Mouse (Mus musculus) embryonic facial prominence, embryonic 12.5 days (tissue): Measurements from ENCODE around the gene Erp27. TPM values are rescaled to one million over a fixed set of nuclear protein-coding genes. Genes with fewer than 3 reads are reported as not detected.

Experiments used
- ATAC-seq: fragments of 200-750 bp; cut with Nextera tagmentation; 2 replicates; pipeline ENCODE4 v1.8.0; 2017; ENCODE audit not compliant: insufficient number of reproducible peaks, insufficient read depth, low FRiP score, low TSS enrichment
- H3K27ac ChIP-seq: fragments of 300-500 bp; sonication (generic); 2 replicates; pipeline ENCODE4 v1.5.1; 2016; ENCODE audit warnings: mild to moderate bottlenecking
- H3K27me3 ChIP-seq: fragments of 300-500 bp; sonication (generic); 2 replicates; pipeline ENCODE4 v1.6.1; 2016; ENCODE audit warnings: mild to moderate bottlenecking, moderate library complexity
- H3K36me3 ChIP-seq: fragments of 300-500 bp; sonication (generic); 2 replicates; pipeline ENCODE4 v1.6.1; 2016; ENCODE audit warnings: mild to moderate bottlenecking
- H3K4me1 ChIP-seq: fragments of 300-500 bp; sonication (generic); 2 replicates; pipeline ENCODE4 v1.6.1; 2016
- H3K4me2 ChIP-seq: fragments of 300-500 bp; sonication (generic); replicated peaks from 2 replicates; pipeline ENCODE4 v1.6.1; 2016; ENCODE audit warnings: mild to moderate bottlenecking, moderate library complexity
- H3K4me3 ChIP-seq: fragments of 300-500 bp; sonication (generic); 2 replicates; pipeline ENCODE4 v1.5.1; 2016; ENCODE audit warnings: mild to moderate bottlenecking
- H3K9ac ChIP-seq: fragments of 300-500 bp; sonication (generic); 2 replicates; pipeline ENCODE4 v1.6.1; 2016; ENCODE audit warnings: mild to moderate bottlenecking, moderate library complexity
- H3K9me3 ChIP-seq: fragments of 300-500 bp; sonication (generic); 2 replicates; pipeline ENCODE4 v1.6.1; 2016; ENCODE audit warnings: mild to moderate bottlenecking, moderate library complexity
- WGBS: fragments of 180-500 bp; shearing (Covaris S2); methylation state at CpG from one replicate; pipeline ENCODE4 v1.1.7; 2016; 5-methylcytosine and 5-hydroxymethylcytosine counted together
- polyA plus RNA-seq: library from polyadenylated mRNA; unstranded; fragments of >200 nt; fragmentation: Nextera tagmentation; extraction: Ambion mirVana; gene quantifications from 2 replicates; pipeline ENCODE4 v1.2.1, GENCODE M21; 2016

Gene Erp27
- polyA plus RNA-seq, 1 experiment from 2014 or later = 0.19 TPM

- no peaks in the 10 kb centered on the region for H3K27me3 ChIP-seq
- peaks cover 4% of the 10 kb centered on the region; the same call in 1 of the 2 replicates for H3K4me1 ChIP-seq
- 0 out of 2 replicates have a peak, but pooled peaks have one; percentile 49 for ATAC-seq
- H3K4me2 ChIP-seq = no peak overlapping the region
- H3K9ac ChIP-seq = no peak overlapping the region
- H3K27ac ChIP-seq = no peak overlapping the region
- no peaks in the 10 kb centered on the region for H3K9me3 ChIP-seq
- H3K4me3 ChIP-seq = no peak overlapping the region
- WGBS = 49% methylated on average over 16 of the region's 16 CpGs
- H3K36me3 ChIP-seq = no peaks in the 10 kb centered on the region
Measured at GRCm38 (mm10) chr6:136920320-136921257, 1.4 kb downstream of the Erp27 start.

- ATAC-seq = no peak
- H3K4me3 ChIP-seq = no peak overlapping the region
- 9% methylated on average over 2 of the region's 2 CpGs for WGBS
Measured at GRCm38 (mm10) chr6:136917885-136918284, 4.1 kb downstream of the Erp27 start.

GRCm38 (mm10) chr6:136915721-136916395 is 6.1 kb downstream of the Erp27 start:
- 86% methylated on average over 8 of the region's 8 CpGs for WGBS
- ATAC-seq = no peak
- H3K4me2 ChIP-seq = no peak overlapping the region
- no peak overlapping the region for H3K27ac ChIP-seq
- no peak overlapping the region for H3K9ac ChIP-seq
- no peaks in the 10 kb centered on the region for H3K36me3 ChIP-seq
- no peak overlapping the region for H3K4me3 ChIP-seq
- no peaks in the 10 kb centered on the region for H3K9me3 ChIP-seq
- no peaks in the 10 kb centered on the region for H3K27me3 ChIP-seq
- H3K4me1 ChIP-seq = peaks cover 19% of the 10 kb centered on the region

More at GRCm38 (mm10) chr6:136917885-136918284, 4.1 kb downstream of the Erp27 start:
- peaks cover 17% of the 10 kb centered on the region for H3K4me1 ChIP-seq
- H3K27ac ChIP-seq = peak overlapping the region; percentile 11; the same call in 1 of the 2 replicates
- no peaks in the 10 kb centered on the region for H3K36me3 ChIP-seq
- H3K27me3 ChIP-seq = no peaks in the 10 kb centered on the region
- no peaks in the 10 kb centered on the region for H3K9me3 ChIP-seq
- H3K9ac ChIP-seq = no peak overlapping the region
- no peak overlapping the region for H3K4me2 ChIP-seq

- no peak overlapping the region for H3K4me2 ChIP-seq
- ATAC-seq = no peak
- peak overlapping the region; percentile 77 for H3K27ac ChIP-seq
- no peaks in the 10 kb centered on the region for H3K27me3 ChIP-seq
- H3K4me3 ChIP-seq = no peak overlapping the region
- H3K9me3 ChIP-seq = no peaks in the 10 kb centered on the region
- peaks cover 26% of the 10 kb centered on the region for H3K4me1 ChIP-seq
- H3K36me3 ChIP-seq = no peaks in the 10 kb centered on the region
- WGBS = 93% methylated on average over 6 of the region's 6 CpGs
- no peak overlapping the region for H3K9ac ChIP-seq
Measured at GRCm38 (mm10) chr6:136914234-136914633, 7.7 kb downstream of the Erp27 start.

GRCm38 (mm10) chr6:136913384-136914126 is 8.4 kb downstream of the Erp27 start:
- Histone ChIP-seq H3K9me3 (no peaks in the 10 kb centered on the region), H3K4me1 (peaks cover 26% of the 10 kb centered on the region), H3K36me3 (no peaks in the 10 kb centered on the region), H3K27ac (peak overlapping the region; percentile 77), H3K9ac (0 out of 2 replicates have a peak overlapping the region, but pooled peaks have one; percentile 0), H3K4me2 (peak overlapping the region; percentile 40), H3K27me3 (no peaks in the 10 kb centered on the region), H3K4me3 (0 out of 2 replicates have a peak overlapping the region, but pooled peaks have one; percentile 6)
- ATAC-seq = 0 out of 2 replicates have a peak, but pooled peaks have one; percentile 19
- WGBS = 8% methylated on average over 18 of the region's 18 CpGs

GRCm38 (mm10) chr6:136912751-136913265 is 9.2 kb downstream of the Erp27 start:
- H3K27ac ChIP-seq = peak overlapping the region; percentile 77; the same call in 1 of the 2 replicates
- H3K9ac ChIP-seq = no peak overlapping the region
- H3K9me3 ChIP-seq = no peaks in the 10 kb centered on the region
- H3K36me3 ChIP-seq = no peaks in the 10 kb centered on the region
- no peaks in the 10 kb centered on the region for H3K27me3 ChIP-seq
- H3K4me1 ChIP-seq = peaks cover 23% of the 10 kb centered on the region
- H3K4me2 ChIP-seq = no peak overlapping the region
- no peak for ATAC-seq
- no peak overlapping the region for H3K4me3 ChIP-seq
- 91% methylated on average over 1 of the region's 2 CpGs for WGBS

GRCm38 (mm10) chr6:136910247-136910890 is 11.6 kb downstream of the Erp27 start:
- WGBS = 65% methylated on average over 9 of the region's 9 CpGs
- no peak overlapping the region for H3K4me3 ChIP-seq
- ATAC-seq = no peak
- H3K36me3 ChIP-seq = no peaks in the 10 kb centered on the region
- no peak overlapping the region for H3K4me2 ChIP-seq
- peak overlapping the region; percentile 65 for H3K27ac ChIP-seq
- H3K4me1 ChIP-seq = peaks cover 28% of the 10 kb centered on the region
- H3K9ac ChIP-seq = no peak overlapping the region
- H3K9me3 ChIP-seq = no peaks in the 10 kb centered on the region
- H3K27me3 ChIP-seq = no peaks in the 10 kb centered on the region

- Histone ChIP-seq H3K27me3 (no peaks in the 10 kb centered on the region), H3K4me1 (peaks cover 13% of the 10 kb centered on the region; the same call in 1 of the 2 replicates), H3K9ac (no peak overlapping the region), H3K9me3 (no peaks in the 10 kb centered on the region), H3K4me2 (no peak overlapping the region), H3K4me3 (no peak overlapping the region), H3K27ac (no peak overlapping the region), H3K36me3 (no peaks in the 10 kb centered on the region)
- 49% methylated on average over 10 of the region's 10 CpGs for WGBS
- ATAC-seq = no peak
Measured at GRCm38 (mm10) chr6:136906937-136907293, 15.1 kb downstream of the Erp27 start.

GRCm38 (mm10) chr6:136906283-136906936 is 15.6 kb downstream of the Erp27 start:
- no peak overlapping the region for H3K4me2 ChIP-seq
- H3K27ac ChIP-seq = no peak overlapping the region
- no peak overlapping the region for H3K9ac ChIP-seq
- no peaks in the 10 kb centered on the region for H3K27me3 ChIP-seq
- no peak for ATAC-seq
- H3K4me1 ChIP-seq = peaks cover 13% of the 10 kb centered on the region; the same call in 1 of the 2 replicates
- H3K4me3 ChIP-seq = no peak overlapping the region
- WGBS = 60% methylated on average over 19 of the region's 19 CpGs
- no peaks in the 10 kb centered on the region for H3K36me3 ChIP-seq
- no peaks in the 10 kb centered on the region for H3K9me3 ChIP-seq

- H3K9me3 ChIP-seq = no peaks in the 10 kb centered on the region
- H3K27me3 ChIP-seq = no peaks in the 10 kb centered on the region
- H3K4me1 ChIP-seq = 0 out of 2 replicates have a peak, but pooled peaks cover 6% of the 10 kb centered on the region
- no peak overlapping the region for H3K27ac ChIP-seq
- ATAC-seq = no peak
- H3K4me2 ChIP-seq = no peak overlapping the region
- H3K9ac ChIP-seq = no peak overlapping the region
- no peaks in the 10 kb centered on the region for H3K36me3 ChIP-seq
- WGBS = 70% methylated on average over 8 of the region's 8 CpGs
- H3K4me3 ChIP-seq = no peak overlapping the region
Measured at GRCm38 (mm10) chr6:136903885-136904470, 18.0 kb downstream of the Erp27 start.
